Mouse (Mus musculus) spleen, adult 18-20 months (tissue): ENCODE data around the gene Npl.
"Not testable (repeated sequence)": the region's sequence is repeated elsewhere in the genome, so short reads cannot be mapped to it uniquely, and the experiment has no call there.

Experiments used
- DNase-seq, 2 experiments: peaks; one replicate each; pipeline ENCODE4 v3.0.0; 2022; ENCODE audit warnings: mixed read lengths in 2 of 2

The Npl gene

GRCm38 (mm10) chr1:153486767-153487499 lies 62.9 kb downstream of the Npl start:
- DNase-seq = peak; percentile 52 to 63

- DNase-seq = not testable (repeated sequence)
Measured at GRCm38 (mm10) chr1:153486120-153486519, 63.7 kb downstream of the Npl start.

- DNase-seq = no peak
Measured at GRCm38 (mm10) chr1:153485201-153485796, 64.5 kb downstream of the Npl start.

- DNase-seq = no peak
Measured at GRCm38 (mm10) chr1:153481025-153481412, 68.8 kb downstream of the Npl start.

GRCm38 (mm10) chr1:153480386-153481024 lies 69.3 kb downstream of the Npl start:
- peak; percentile 60 to 84 for DNase-seq

GRCm38 (mm10) chr1:153479296-153479695 lies 70.5 kb downstream of the Npl start:
- DNase-seq = no peak

GRCm38 (mm10) chr1:153461796-153462195 lies 88.0 kb downstream of the Npl start:
- DNase-seq = no peak

- DNase-seq = no peak
Measured at GRCm38 (mm10) chr1:153456137-153456536, 93.7 kb downstream of the Npl start.

GRCm38 (mm10) chr1:153453146-153453642 lies 96.7 kb downstream of the Npl start:
- no peak for DNase-seq
